Comparison of ENCODE assay signal across 9 mouse cellular contexts in genomic region chr5:120714314-120714713, GRCm38 (mm10). TPM values are rescaled to one million over a fixed set of nuclear protein-coding genes. Genes with fewer than 3 reads are reported as not detected.
DNase-seq lines count a peak whose midpoint lies in the region; ATAC-seq and TF ChIP-seq lines count a peak whose summit lies in the region.
"Had no signal": no experiment of that assay in that cellular context is flagged by ENCODE, and none has a peak within 500 bp of the region (broad histone marks: within the 10 kb centered on the region; RNA-seq: fewer than 3 reads in every experiment).

No protein-coding gene starts in this region.

- H3K4me1 ChIP-seq in kidney, embryonic 16.5 days (ENCODE audit: insufficient read depth, low read length), result peaks cover 23% of the 10 kb centered on the region
- no peaks in the 10 kb centered on the region for H3K4me1 ChIP-seq in bone marrow, adult 2 months (ENCODE audit: control insufficient read depth, insufficient read depth, low read length)
- H3K4me1 ChIP-seq in intestine, embryonic 16.5 days (ENCODE audit: control insufficient read depth, insufficient read depth, low read length), result peaks cover 9% of the 10 kb centered on the region
- H3K4me1 ChIP-seq in liver, embryonic 11.5 days (replicated peaks; ENCODE audit: control insufficient read depth, insufficient read depth, low read length), result peaks cover 8% of the 10 kb centered on the region; the same call in 1 of the 2 replicates

- H3K4me3 ChIP-seq in kidney, embryonic 16.5 days (ENCODE audit: low read length), result no peak overlapping the region
- no peak overlapping the region for H3K4me3 ChIP-seq in bone marrow, adult 2 months (replicated peaks; ENCODE audit: control insufficient read depth, low read depth, low read length)
- H3K4me3 ChIP-seq in intestine, embryonic 16.5 days (ENCODE audit: low read length), result no peak overlapping the region
- no peak overlapping the region for H3K4me3 ChIP-seq in liver, embryonic 11.5 days (ENCODE audit: low read depth, low read length)
- H3K4me3 ChIP-seq: erythroblast, embryonic 14.5 days had no signal

- TF ChIP-seq CTCF in bone marrow, adult 2 months (IDR thresholded peaks at IDR 0.05; ENCODE audit: control insufficient read depth, insufficient read depth, low read length), result peak; percentile 89

- H3K27ac ChIP-seq in kidney, embryonic 16.5 days (ENCODE audit: low read length), result no peak overlapping the region
- H3K27ac ChIP-seq in bone marrow, adult 2 months (ENCODE audit: control insufficient read depth, insufficient read depth, low read depth, low read length, poor library complexity), result no peak overlapping the region
- H3K27ac ChIP-seq in intestine, embryonic 16.5 days (ENCODE audit: low read length), result no peak overlapping the region
- H3K27ac ChIP-seq in liver, embryonic 11.5 days (ENCODE audit: low read depth, low read length), result no peak overlapping the region

- peaks cover 50% of the 10 kb centered on the region for H3K27me3 ChIP-seq in kidney, embryonic 16.5 days (ENCODE audit: insufficient read depth, low read length)
- H3K27me3 ChIP-seq in intestine, embryonic 16.5 days (replicated peaks; ENCODE audit: control insufficient read depth, insufficient read depth, low read length), result peaks cover 45% of the 10 kb centered on the region
- H3K27me3 ChIP-seq in liver, embryonic 11.5 days (replicated peaks; ENCODE audit: control insufficient read depth, insufficient read depth, low read length), result peaks cover 52% of the 10 kb centered on the region

- peak; percentile 67 for DNase-seq in kidney, adult 18-20 months
- peak; percentile 13 for DNase-seq in fibroblast of lung, adult 2 months (ENCODE audit: low read depth)
- DNase-seq in liver, embryonic 11.5 days (ENCODE audit: low spot score), result peak; percentile 68
- DNase-seq in ovary, postnatal 14 days (ENCODE audit: low spot score), result peak; percentile 75
- DNase-seq in thymus, postnatal 10 days (ENCODE audit: low spot score in 2 of 2), result peak; percentile 69 to 90

- H3K4me2 ChIP-seq in kidney, embryonic 16.5 days (replicated peaks; ENCODE audit: low read depth, low read length), result no peak overlapping the region
- no peak overlapping the region for H3K4me2 ChIP-seq in intestine, embryonic 16.5 days (ENCODE audit: low read depth, low read length)
- H3K4me2 ChIP-seq in liver, embryonic 11.5 days, result no peak overlapping the region

- H3K9me3 ChIP-seq in kidney, embryonic 16.5 days (ENCODE audit: low read length), result no peaks in the 10 kb centered on the region
- no peaks in the 10 kb centered on the region for H3K9me3 ChIP-seq in intestine, embryonic 16.5 days (ENCODE audit: control insufficient read depth, low read length)
- no peaks in the 10 kb centered on the region for H3K9me3 ChIP-seq in liver, embryonic 11.5 days (ENCODE audit: control insufficient read depth, low read length)

- H3K36me3 ChIP-seq in kidney, embryonic 16.5 days (ENCODE audit: insufficient read depth, low read length), result no peaks in the 10 kb centered on the region
- H3K36me3 ChIP-seq in intestine, embryonic 16.5 days (ENCODE audit: control insufficient read depth, insufficient read depth, low read length), result no peaks in the 10 kb centered on the region
- H3K36me3 ChIP-seq in liver, embryonic 11.5 days (ENCODE audit: control insufficient read depth, insufficient read depth, low read length), result no peaks in the 10 kb centered on the region

- 4% methylated on average over 16 of the region's 16 CpGs for WGBS in kidney, embryonic 16.5 days
- WGBS in bone marrow, adult 2 months, result 3% methylated on average over 16 of the region's 16 CpGs
- WGBS in intestine, embryonic 16.5 days, result 3% methylated on average over 16 of the region's 16 CpGs
- 5% methylated on average over 16 of the region's 16 CpGs for WGBS in liver, embryonic 11.5 days

- no peak for TF ChIP-seq POLR2A in bone marrow, adult 2 months (IDR thresholded peaks at IDR 0.05; ENCODE audit: borderline replicate concordance, control insufficient read depth, low read depth, low read length)

- H3K9ac ChIP-seq in kidney, embryonic 16.5 days (replicated peaks; ENCODE audit: low read length), result no peak overlapping the region
- no peak overlapping the region for H3K9ac ChIP-seq in intestine, embryonic 16.5 days (ENCODE audit: low read depth, low read length)
- no peak overlapping the region for H3K9ac ChIP-seq in liver, embryonic 11.5 days (ENCODE audit: low read depth, low read length)

- ATAC-seq in kidney, embryonic 16.5 days (ENCODE audit: low FRiP score, low TSS enrichment), result no peak
- peak; percentile 12; the same call in 1 of the 2 replicates for ATAC-seq in intestine, embryonic 16.5 days
- no peak for ATAC-seq in liver, embryonic 11.5 days (replicated peaks; ENCODE audit: low FRiP score)

RNA-seq across cellular contexts. Expression of gene Dtx1, which starts 2.6 kb away (rescaled TPM):
- 5.4 and 7.9 TPM in 2 replicates for polyA plus RNA-seq in kidney, embryonic 16.5 days (2015; fragmentation: Nextera tagmentation; extraction: Ambion mirVana)
- polyA plus RNA-seq in bone marrow, adult 2 months (2011; ENCODE audit: insufficient read depth, insufficient read length, low replicate concordance, missing spikeins), result 2.7 and 3.6 TPM in 2 replicates
- 2.2 and 3.0 TPM in 2 replicates for polyA plus RNA-seq in intestine, embryonic 16.5 days (2015; fragmentation: Nextera tagmentation; extraction: Ambion mirVana)
- polyA plus RNA-seq in liver, embryonic 11.5 days (2014; fragmentation: Nextera tagmentation; extraction: Ambion mirVana), result 0.23 and 1.1 TPM in 2 replicates
- polyA plus RNA-seq: erythroblast, embryonic 14.5 days had no signal

RNA-seq across cellular contexts. Expression of gene Oas2, which starts 35.3 kb away (rescaled TPM):
- 0.44 and 0.51 TPM in 2 replicates for polyA plus RNA-seq in kidney, embryonic 16.5 days (2015; fragmentation: Nextera tagmentation; extraction: Ambion mirVana)
- 12.2 and 25.1 TPM in 2 replicates for polyA plus RNA-seq in bone marrow, adult 2 months (2011; ENCODE audit: insufficient read depth, insufficient read length, low replicate concordance, missing spikeins)
- polyA plus RNA-seq in intestine, embryonic 16.5 days (2015; fragmentation: Nextera tagmentation; extraction: Ambion mirVana), result 0.23 and 0.29 TPM in 2 replicates
- 0.23 and 0.29 TPM in 2 replicates for polyA plus RNA-seq in liver, embryonic 11.5 days (2014; fragmentation: Nextera tagmentation; extraction: Ambion mirVana)
- polyA plus RNA-seq: erythroblast, embryonic 14.5 days had no signal

Comparison
In these comparisons a context has a peak if more than half of its experiments do, and no peak if none do; other contexts are left out.
1. DNase-seq: peak in every context shown above with its lines; median percentile 80 in thymus, postnatal 10 days; 75 in ovary, postnatal 14 days; 68 in liver, embryonic 11.5 days; 67 in kidney, adult 18-20 months; 13 in fibroblast of lung, adult 2 months.